Mouse (Mus musculus) frontal cortex, postnatal 36 days (tissue): ENCODE measurements around the gene Astn2.

Source experiments
- DNase-seq, 2 experiments: peaks; one replicate each; pipeline ENCODE4 v3.0.0; 2022; ENCODE audit warnings: low spot score in 2 of 2

Astn2 gene

GRCm38 (mm10) chr4:65976251-65976650 is 428.2 kb downstream of the Astn2 start:
- DNase-seq: peak; percentile 59 to 75

GRCm38 (mm10) chr4:65972395-65972794 is 432.0 kb downstream of the Astn2 start:
- no peak for DNase-seq

- no peak for DNase-seq
Measured at GRCm38 (mm10) chr4:65969318-65969717, 435.1 kb downstream of the Astn2 start.

GRCm38 (mm10) chr4:65964604-65965003 is 439.8 kb downstream of the Astn2 start:
- DNase-seq: no peak

- DNase-seq: no peak
Measured at GRCm38 (mm10) chr4:65959188-65959759, 445.1 kb downstream of the Astn2 start.

- DNase-seq: no peak
Measured at GRCm38 (mm10) chr4:65958369-65959187, 445.8 kb downstream of the Astn2 start.

GRCm38 (mm10) chr4:65951918-65952317 is 452.5 kb downstream of the Astn2 start:
- DNase-seq: no peak

- no peak for DNase-seq
Measured at GRCm38 (mm10) chr4:65947141-65947649, 457.2 kb downstream of the Astn2 start.

GRCm38 (mm10) chr4:65946021-65946420 is 458.4 kb downstream of the Astn2 start:
- no peak for DNase-seq

- no peak for DNase-seq
Measured at GRCm38 (mm10) chr4:65930901-65931300, 473.5 kb downstream of the Astn2 start.

GRCm38 (mm10) chr4:65920294-65920693 is 484.1 kb downstream of the Astn2 start:
- no peak for DNase-seq

GRCm38 (mm10) chr4:65916027-65917008 is 488.1 kb downstream of the Astn2 start:
- DNase-seq: no peak

GRCm38 (mm10) chr4:65912247-65912942 is 492.0 kb downstream of the Astn2 start:
- DNase-seq: no peak

- no peak for DNase-seq
Measured at GRCm38 (mm10) chr4:65907660-65908059, 496.8 kb downstream of the Astn2 start.

GRCm38 (mm10) chr4:65904963-65905362 is 499.4 kb downstream of the Astn2 start:
- no peak for DNase-seq

- no peak for DNase-seq
Measured at GRCm38 (mm10) chr4:65896092-65897027, 508.1 kb downstream of the Astn2 start.

- DNase-seq: peak in 1 of 2 experiments; percentile 9
Measured at GRCm38 (mm10) chr4:65888332-65888993, 515.9 kb downstream of the Astn2 start.

GRCm38 (mm10) chr4:65886862-65887261 is 517.5 kb downstream of the Astn2 start:
- DNase-seq: no peak

GRCm38 (mm10) chr4:65885921-65886320 is 518.5 kb downstream of the Astn2 start:
- DNase-seq: peak in 1 of 2 experiments; percentile 41
